Mouse (Mus musculus): Measurements from ENCODE around the gene Baiap3. TPM values are rescaled to one million over a fixed set of nuclear protein-coding genes. Genes with fewer than 3 reads are reported as not detected.
"Not testable (repeated sequence)": the region's sequence is repeated elsewhere in the genome, so short reads cannot be mapped to it uniquely, and the experiment has no call there.

The Baiap3 gene
- polyA plus RNA-seq, 1 experiment from 2014 or later: 0.42 TPM

GRCm38 (mm10) chr17:25224586-25225222 lies 31.5 kb downstream of the Baiap3 start:
- Histone ChIP-seq H3K4me1 (replicated peaks) (peaks cover 16% of the 10 kb centered on the region), H3K9ac (no peak overlapping the region), H3K9me3 (replicated peaks) (no peaks in the 10 kb centered on the region), H3K36me3 (peaks cover 24% of the 10 kb centered on the region), H3K4me2 (peak overlapping the region; percentile 37), H3K27ac (ENCODE audit: poor library complexity, severe bottlenecking) (peak overlapping the region; percentile 10; the same call in 1 of the 2 replicates), H3K4me3 (peak overlapping the region; percentile 7; the same call in 1 of the 2 replicates), H3K27me3 (replicated peaks) (no peaks in the 10 kb centered on the region)
- WGBS: 82% methylated on average over 7 of the region's 7 CpGs
- no peak for ATAC-seq (ENCODE audit: insufficient number of reproducible peaks, low FRiP score)

- peak overlapping the region; percentile 28; the same call in 1 of the 2 replicates for H3K9ac ChIP-seq
- 41% methylated on average over 6 of the region's 6 CpGs for WGBS
- peak overlapping the region; percentile 56 for H3K4me3 ChIP-seq
- peak; percentile 70 for ATAC-seq (ENCODE audit: insufficient number of reproducible peaks, low FRiP score)
- no peaks in the 10 kb centered on the region for H3K9me3 ChIP-seq (replicated peaks)
- H3K4me1 ChIP-seq (replicated peaks): peaks cover 16% of the 10 kb centered on the region
- peak overlapping the region; percentile 92 for H3K4me2 ChIP-seq
- peak overlapping the region; percentile 76 for H3K27ac ChIP-seq (ENCODE audit: poor library complexity, severe bottlenecking)
- peaks cover 31% of the 10 kb centered on the region for H3K36me3 ChIP-seq
- H3K27me3 ChIP-seq (replicated peaks): no peaks in the 10 kb centered on the region
These were observed 33.1 kb downstream of the Baiap3 start for GRCm38 (mm10) chr17:25222951-25223601.

- Histone ChIP-seq H3K4me1 (replicated peaks) (peaks cover 16% of the 10 kb centered on the region), H3K27ac (ENCODE audit: poor library complexity, severe bottlenecking) (peak overlapping the region; percentile 76), H3K4me3 (peak overlapping the region; percentile 56), H3K4me2 (peak overlapping the region; percentile 92), H3K9ac (peak overlapping the region; percentile 28; the same call in 1 of the 2 replicates), H3K36me3 (peaks cover 34% of the 10 kb centered on the region)
- peak; percentile 84 for ATAC-seq (ENCODE audit: insufficient number of reproducible peaks, low FRiP score)
- H3K27me3 ChIP-seq (replicated peaks); H3K9me3 ChIP-seq (replicated peaks): not testable (repeated sequence)
- 11% methylated on average over 16 of the region's 28 CpGs for WGBS
These were observed 33.6 kb downstream of the Baiap3 start for GRCm38 (mm10) chr17:25222504-25222940.

DNA sequence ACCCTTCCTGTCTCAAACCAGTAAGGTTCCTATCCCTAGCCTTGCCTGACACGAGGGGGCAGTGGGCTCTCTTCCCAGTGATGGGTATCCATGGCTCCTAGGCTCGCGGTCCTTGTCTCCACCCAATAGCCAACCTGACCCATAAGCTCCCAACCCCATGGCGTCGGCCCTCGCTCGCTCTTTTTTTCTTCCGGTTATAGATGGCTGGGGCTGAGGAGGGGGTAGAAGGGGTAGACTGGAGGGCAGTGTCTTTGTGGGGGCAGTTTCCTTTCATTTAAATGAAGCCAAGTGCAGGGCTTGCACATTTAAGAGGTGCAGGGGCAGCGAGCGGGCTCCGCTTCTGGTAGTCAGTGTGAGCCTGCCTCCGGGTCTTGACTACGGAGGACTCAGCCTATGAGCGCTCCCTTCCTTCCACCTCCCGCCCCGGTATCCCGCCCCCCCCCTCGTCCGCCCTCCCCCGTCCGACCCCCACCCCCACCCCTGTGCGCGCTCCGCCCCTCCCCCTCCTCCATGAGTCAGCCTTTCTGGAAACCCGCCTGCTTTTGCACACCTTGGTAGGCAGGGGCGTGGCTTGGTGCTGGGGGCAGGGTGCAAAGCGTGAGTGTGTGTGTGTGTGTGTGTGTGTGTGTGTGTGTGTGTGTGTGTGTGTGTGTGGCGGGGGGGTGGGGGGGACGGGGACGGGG lies 34.2 kb downstream of the Baiap3 start:
- Histone ChIP-seq H3K9ac (peak overlapping the region; percentile 72), H3K4me3 (peak overlapping the region; percentile 56), H3K4me2 (peak overlapping the region; percentile 92), H3K9me3 (replicated peaks) (no peaks in the 10 kb centered on the region), H3K27ac (ENCODE audit: poor library complexity, severe bottlenecking) (0 out of 2 replicates have a peak overlapping the region, but pooled peaks have one; percentile 35), H3K27me3 (replicated peaks) (no peaks in the 10 kb centered on the region), H3K36me3 (peaks cover 36% of the 10 kb centered on the region), H3K4me1 (replicated peaks) (peaks cover 16% of the 10 kb centered on the region)
- peak; percentile 86 for ATAC-seq (ENCODE audit: insufficient number of reproducible peaks, low FRiP score)
- 2% methylated on average over 15 of the region's 30 CpGs for WGBS

DNA sequence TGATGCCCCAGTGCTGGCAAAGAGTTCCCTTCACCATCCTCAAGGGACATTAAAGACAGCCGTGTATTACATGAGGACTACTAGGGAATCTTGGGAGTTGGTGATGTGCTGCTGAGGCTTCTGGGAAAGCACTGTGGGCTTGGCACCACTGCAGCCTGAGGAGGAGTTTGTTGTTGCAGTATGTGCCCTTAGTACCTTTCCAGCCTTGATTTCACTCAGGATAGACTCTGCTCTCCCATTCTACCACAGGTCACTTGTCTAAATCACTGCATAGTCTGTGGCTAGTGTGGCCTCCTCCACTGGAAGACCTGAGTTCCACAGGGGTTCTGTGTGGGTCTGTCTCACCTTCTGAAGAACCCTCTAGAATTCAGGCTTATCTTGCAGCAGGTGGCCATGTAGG lies 35.4 kb downstream of the Baiap3 start:
- H3K27me3 ChIP-seq (replicated peaks): no peaks in the 10 kb centered on the region
- WGBS: 61% methylated on average over 1 of the region's 1 CpGs
- no peak for ATAC-seq (ENCODE audit: insufficient number of reproducible peaks, low FRiP score)
- no peak overlapping the region for H3K4me2 ChIP-seq
- no peak overlapping the region for H3K27ac ChIP-seq (ENCODE audit: poor library complexity, severe bottlenecking)
- no peaks in the 10 kb centered on the region for H3K9me3 ChIP-seq (replicated peaks)
- H3K9ac ChIP-seq: no peak overlapping the region
- peaks cover 16% of the 10 kb centered on the region for H3K4me1 ChIP-seq (replicated peaks)
- H3K4me3 ChIP-seq: no peak overlapping the region
- H3K36me3 ChIP-seq: peaks cover 36% of the 10 kb centered on the region

- no peak for ATAC-seq (ENCODE audit: insufficient number of reproducible peaks, low FRiP score)
- Histone ChIP-seq H3K4me3 (no peak overlapping the region), H3K4me2 (no peak overlapping the region), H3K27me3 (replicated peaks) (no peaks in the 10 kb centered on the region), H3K4me1 (replicated peaks) (peaks cover 16% of the 10 kb centered on the region), H3K9me3 (replicated peaks) (no peaks in the 10 kb centered on the region), H3K27ac (ENCODE audit: poor library complexity, severe bottlenecking) (no peak overlapping the region), H3K36me3 (peaks cover 44% of the 10 kb centered on the region), H3K9ac (no peak overlapping the region)
- 88% methylated on average over 15 of the region's 15 CpGs for WGBS
These were observed 36.5 kb downstream of the Baiap3 start for GRCm38 (mm10) chr17:25219492-25220295.

- H3K27ac ChIP-seq (ENCODE audit: poor library complexity, severe bottlenecking): no peak overlapping the region
- ATAC-seq (ENCODE audit: insufficient number of reproducible peaks, low FRiP score): no peak
- 78% methylated on average over 9 of the region's 9 CpGs for WGBS
- H3K9me3 ChIP-seq (replicated peaks): no peaks in the 10 kb centered on the region
- H3K4me3 ChIP-seq: no peak overlapping the region
- H3K27me3 ChIP-seq (replicated peaks): no peaks in the 10 kb centered on the region
- H3K36me3 ChIP-seq: peaks cover 51% of the 10 kb centered on the region
- H3K4me1 ChIP-seq (replicated peaks): peaks cover 16% of the 10 kb centered on the region
- no peak overlapping the region for H3K9ac ChIP-seq
- no peak overlapping the region for H3K4me2 ChIP-seq
These were observed 37.2 kb downstream of the Baiap3 start for GRCm38 (mm10) chr17:25218967-25219366.

GRCm38 (mm10) chr17:25215431-25215830 lies 40.7 kb downstream of the Baiap3 start:
- Histone ChIP-seq H3K4me2 (no peak overlapping the region), H3K4me1 (replicated peaks) (no peaks in the 10 kb centered on the region), H3K27me3 (replicated peaks) (no peaks in the 10 kb centered on the region), H3K9ac (no peak overlapping the region), H3K36me3 (peaks cover 79% of the 10 kb centered on the region), H3K9me3 (replicated peaks) (no peaks in the 10 kb centered on the region), H3K4me3 (no peak overlapping the region), H3K27ac (ENCODE audit: poor library complexity, severe bottlenecking) (no peak overlapping the region)
- no peak for ATAC-seq (ENCODE audit: insufficient number of reproducible peaks, low FRiP score)
- WGBS: 89% methylated on average over 3 of the region's 3 CpGs

DNA sequence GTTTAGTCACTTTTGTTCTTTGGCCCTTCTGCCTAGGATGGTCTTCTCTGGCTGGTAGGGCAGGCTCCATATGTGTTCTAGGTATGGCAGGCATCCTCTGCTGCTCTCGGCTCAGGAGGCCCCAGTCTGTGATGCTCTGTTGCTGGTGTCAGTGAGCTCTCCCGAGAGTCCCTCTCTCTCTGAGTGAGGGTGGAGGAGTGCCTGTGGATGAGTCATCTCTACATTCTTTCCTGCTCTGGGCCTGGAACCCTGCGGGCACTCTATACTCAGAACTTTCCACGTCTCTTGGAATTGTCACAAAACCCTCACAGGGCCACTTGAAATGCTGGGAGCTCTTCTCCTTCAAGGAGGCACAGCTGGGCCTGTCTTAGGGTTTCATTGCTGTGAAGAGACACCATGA lies 44.5 kb downstream of the Baiap3 start:
- ATAC-seq (ENCODE audit: insufficient number of reproducible peaks, low FRiP score): no peak
- no peak overlapping the region for H3K4me2 ChIP-seq
- H3K4me1 ChIP-seq (replicated peaks): no peaks in the 10 kb centered on the region
- no peak overlapping the region for H3K4me3 ChIP-seq
- no peaks in the 10 kb centered on the region for H3K27me3 ChIP-seq (replicated peaks)
- H3K9ac ChIP-seq: no peak overlapping the region
- peaks cover 89% of the 10 kb centered on the region for H3K36me3 ChIP-seq
- no peak overlapping the region for H3K27ac ChIP-seq (ENCODE audit: poor library complexity, severe bottlenecking)
- H3K9me3 ChIP-seq (replicated peaks): no peaks in the 10 kb centered on the region
- 62% methylated on average over 4 of the region's 4 CpGs for WGBS

- ATAC-seq (ENCODE audit: insufficient number of reproducible peaks, low FRiP score): no peak
- Histone ChIP-seq H3K4me3 (no peak overlapping the region), H3K27ac (ENCODE audit: poor library complexity, severe bottlenecking) (no peak overlapping the region), H3K36me3 (peaks cover 87% of the 10 kb centered on the region), H3K4me2 (no peak overlapping the region), H3K9me3 (replicated peaks) (no peaks in the 10 kb centered on the region), H3K4me1 (replicated peaks) (no peaks in the 10 kb centered on the region), H3K27me3 (replicated peaks) (no peaks in the 10 kb centered on the region), H3K9ac (no peak overlapping the region)
- WGBS: 79% methylated on average over 15 of the region's 15 CpGs
These were observed 45.3 kb downstream of the Baiap3 start for GRCm38 (mm10) chr17:25210680-25211466.

Measured in heart, embryonic 12.5 days (tissue).